Mouse (Mus musculus) left cerebral cortex, adult 11 months (tissue): ENCODE data around the gene Gdf3.

ENCODE experiments used
- DNase-seq: peaks from one replicate; pipeline ENCODE4 v3.0.0; 2022; ENCODE audit warnings: low spot score

Gene Gdf3

GRCm38 (mm10) chr6:122565070-122565784, 44.7 kb downstream of the Gdf3 start:
- no peak for DNase-seq

GRCm38 (mm10) chr6:122562463-122562862, 47.4 kb downstream of the Gdf3 start:
- DNase-seq, result peak; percentile 27

GRCm38 (mm10) chr6:122561005-122561404, 48.9 kb downstream of the Gdf3 start:
- DNase-seq, result no peak

- DNase-seq, result peak; percentile 25
These were observed 49.5 kb downstream of the Gdf3 start for GRCm38 (mm10) chr6:122560427-122560826.

- DNase-seq, result peak; percentile 43
These were observed 52.8 kb downstream of the Gdf3 start for GRCm38 (mm10) chr6:122556959-122557561.
